9 mouse cellular contexts compared by ENCODE assay signal in the genomic region with DNA sequence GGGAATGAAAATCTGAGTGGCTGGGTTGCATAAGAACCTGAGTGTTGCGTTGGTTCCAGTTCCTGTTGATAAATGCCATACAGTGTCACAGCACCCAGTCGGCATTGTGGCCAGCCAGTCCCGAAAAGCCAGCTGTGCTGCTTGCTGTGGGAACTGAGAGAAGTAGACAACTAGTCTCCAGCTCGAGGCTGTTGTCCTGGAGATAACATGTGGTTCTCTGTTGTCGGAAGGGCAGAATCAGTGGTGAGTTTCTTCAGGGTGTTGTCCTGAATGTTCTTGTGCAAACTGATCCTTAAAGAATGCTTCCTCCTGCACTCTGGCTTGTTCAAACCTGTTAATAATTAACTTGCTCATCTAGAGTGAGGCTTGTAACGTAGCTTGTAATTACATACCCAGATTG.
DNase-seq lines count a peak whose midpoint lies in the region; ATAC-seq lines count a peak whose summit lies in the region.
"Had no signal": no experiment of that assay in that cellular context is flagged by ENCODE, and none has a peak within 500 bp of the region (broad histone marks: within the 10 kb centered on the region; RNA-seq: fewer than 3 reads in every experiment).

No protein-coding gene starts in this region.

- H3K27me3 ChIP-seq in liver, embryonic 13.5 days, result no peaks in the 10 kb centered on the region
- H3K27me3 ChIP-seq in liver, embryonic 12.5 days (replicated peaks), result no peaks in the 10 kb centered on the region
- no peaks in the 10 kb centered on the region for H3K27me3 ChIP-seq in limb, embryonic 12.5 days

- no peak for DNase-seq in liver, embryonic 13.5 days
- peak; percentile 11 for DNase-seq in forelimb bud, embryonic 11.5 days (ENCODE audit: low read depth, low spot score)
- DNase-seq in skeletal muscle tissue, adult 2 months (ENCODE audit: low read depth, low spot score), result peak; percentile 35
- no peak for DNase-seq in thymus, postnatal 36 days
- no peak for DNase-seq in B cell, adult 2 months
- no peak for DNase-seq in frontal cortex, postnatal 10 days (ENCODE audit: low spot score in 2 of 2)

- ATAC-seq in liver, embryonic 13.5 days (ENCODE audit: low read depth), result no peak
- no peak for ATAC-seq in liver, embryonic 12.5 days
- ATAC-seq in limb, embryonic 12.5 days (ENCODE audit: insufficient number of reproducible peaks, insufficient read depth, low FRiP score, low TSS enrichment, low read depth), result no peak
- ATAC-seq: forebrain, embryonic 16.5 days had no signal

- H3K4me2 ChIP-seq in liver, embryonic 13.5 days, result peak overlapping the region; percentile 17; the same call in 1 of the 2 replicates
- H3K4me2 ChIP-seq in liver, embryonic 12.5 days, result no peak overlapping the region
- no peak overlapping the region for H3K4me2 ChIP-seq in limb, embryonic 12.5 days

- 0 out of 2 replicates have a peak, but pooled peaks cover 3% of the 10 kb centered on the region for H3K4me1 ChIP-seq in liver, embryonic 13.5 days (replicated peaks)
- no peaks in the 10 kb centered on the region for H3K4me1 ChIP-seq in liver, embryonic 12.5 days
- H3K4me1 ChIP-seq in limb, embryonic 12.5 days (replicated peaks), result peaks cover 11% of the 10 kb centered on the region

- no peak overlapping the region for H3K27ac ChIP-seq in liver, embryonic 13.5 days
- H3K27ac ChIP-seq in liver, embryonic 12.5 days, result no peak overlapping the region
- H3K27ac ChIP-seq in limb, embryonic 12.5 days, result peak overlapping the region; percentile 64; the same call in 1 of the 2 replicates

- H3K36me3 ChIP-seq in liver, embryonic 13.5 days, result no peaks in the 10 kb centered on the region
- H3K36me3 ChIP-seq in liver, embryonic 12.5 days, result no peaks in the 10 kb centered on the region
- H3K36me3 ChIP-seq in limb, embryonic 12.5 days, result peaks cover 34% of the 10 kb centered on the region

- no peaks in the 10 kb centered on the region for H3K9me3 ChIP-seq in liver, embryonic 13.5 days (replicated peaks)
- no peaks in the 10 kb centered on the region for H3K9me3 ChIP-seq in liver, embryonic 12.5 days (replicated peaks)
- no peaks in the 10 kb centered on the region for H3K9me3 ChIP-seq in limb, embryonic 12.5 days

- H3K9ac ChIP-seq in liver, embryonic 13.5 days, result no peak overlapping the region
- no peak overlapping the region for H3K9ac ChIP-seq in liver, embryonic 12.5 days
- H3K9ac ChIP-seq in limb, embryonic 12.5 days (replicated peaks), result no peak overlapping the region

- no peak overlapping the region for H3K4me3 ChIP-seq in liver, embryonic 13.5 days (replicated peaks)
- no peak overlapping the region for H3K4me3 ChIP-seq in liver, embryonic 12.5 days
- H3K4me3 ChIP-seq in limb, embryonic 12.5 days (replicated peaks), result no peak overlapping the region

- 36% methylated on average over 6 of the region's 6 CpGs for WGBS in liver, embryonic 13.5 days (ENCODE audit: insufficient replicate concordance)
- 42% methylated on average over 6 of the region's 6 CpGs for WGBS in liver, embryonic 12.5 days (ENCODE audit: insufficient replicate concordance)
- 45% methylated on average over 6 of the region's 6 CpGs for WGBS in limb, embryonic 12.5 days

Comparison
In these comparisons a context has a peak if more than half of its experiments do, and no peak if none do; other contexts are left out.
1. DNase-seq: peak in forelimb bud, embryonic 11.5 days (single experiment) and skeletal muscle tissue, adult 2 months (single experiment); none in liver, embryonic 13.5 days (single experiment), thymus, postnatal 36 days (0 of 2), B cell, adult 2 months (0 of 2) and frontal cortex, postnatal 10 days (0 of 2).